Mouse (Mus musculus) megakaryocyte, embryonic 14.5 days (primary cell): ENCODE measurements around the gene Kcnk13.

Experiments used
- FLI1 ChIP-seq: IDR thresholded peaks from 2 replicates; pipeline ENCODE4 v1.6.1; 2012; ENCODE audit warnings: low read length, inconsistent platforms, mixed read lengths
- GATA1 ChIP-seq: IDR thresholded peaks from 3 replicates; pipeline ENCODE4 v1.6.1; 2012; ENCODE audit warnings: mixed read lengths, low read length, inconsistent platforms, borderline replicate concordance

- TF ChIP-seq FLI1 (no peak), GATA1 (no peak)
Measured at GRCm38 (mm10) chr12:99921045-99921444, 43.3 kb upstream of the Kcnk13 start.
